14 mouse cellular contexts compared by ENCODE assay signal in the genomic region with DNA sequence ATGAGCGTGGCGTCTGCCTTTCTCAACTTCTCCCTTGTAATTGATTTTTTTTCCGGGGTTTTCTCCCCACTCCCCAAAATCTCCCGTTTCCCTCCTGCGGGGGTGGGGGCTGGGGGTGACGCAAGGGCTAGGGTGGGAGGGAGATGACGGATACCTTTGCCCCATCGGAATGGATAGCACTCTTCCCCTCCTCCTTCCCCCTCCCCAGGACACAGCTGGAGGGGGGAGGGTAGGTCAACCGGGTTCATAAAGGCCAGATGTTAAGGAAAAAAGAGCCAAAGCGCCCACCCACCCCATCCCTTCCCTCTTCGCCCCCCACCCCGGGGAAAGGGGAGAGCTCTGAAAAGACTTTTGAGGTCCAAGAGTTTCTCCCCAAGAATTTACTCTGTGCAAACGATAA. TPM values are rescaled to one million over a fixed set of nuclear protein-coding genes. Genes with fewer than 3 reads are reported as not detected.
DNase-seq lines count a peak whose midpoint lies in the region; ATAC-seq and TF ChIP-seq lines count a peak whose summit lies in the region.
"Had no signal": no experiment of that assay in that cellular context is flagged by ENCODE, and none has a peak within 500 bp of the region (broad histone marks: within the 10 kb centered on the region; RNA-seq: fewer than 3 reads in every experiment).

No protein-coding gene starts in this region.

- 4% methylated on average over 13 of the region's 13 CpGs for WGBS in forebrain, embryonic 11.5 days
- WGBS in forebrain, embryonic 12.5 days, result 5% methylated on average over 12 of the region's 13 CpGs
- WGBS in midbrain, embryonic 11.5 days, result 3% methylated on average over 13 of the region's 13 CpGs
- 8% methylated on average over 13 of the region's 13 CpGs for WGBS in midbrain, postnatal 0 days
- WGBS in embryonic facial prominence, embryonic 10.5 days, result 1% methylated on average over 13 of the region's 13 CpGs

- H3K4me1 ChIP-seq in forebrain, embryonic 11.5 days (replicated peaks; ENCODE audit: control insufficient read depth, insufficient read depth, low read length), result peaks cover 25% of the 10 kb centered on the region
- peaks cover 39% of the 10 kb centered on the region for H3K4me1 ChIP-seq in forebrain, embryonic 12.5 days
- H3K4me1 ChIP-seq in midbrain, embryonic 11.5 days (ENCODE audit: control insufficient read depth, insufficient read depth, low read length), result peaks cover 30% of the 10 kb centered on the region
- H3K4me1 ChIP-seq in midbrain, postnatal 0 days (ENCODE audit: insufficient read depth, low read length), result no peaks in the 10 kb centered on the region
- peaks cover 54% of the 10 kb centered on the region for H3K4me1 ChIP-seq in embryonic facial prominence, embryonic 10.5 days

- no peaks in the 10 kb centered on the region for H3K9me3 ChIP-seq in forebrain, embryonic 11.5 days (ENCODE audit: control insufficient read depth, low read length)
- no peaks in the 10 kb centered on the region for H3K9me3 ChIP-seq in forebrain, embryonic 12.5 days
- H3K9me3 ChIP-seq in midbrain, embryonic 11.5 days (ENCODE audit: control insufficient read depth, low read length), result no peaks in the 10 kb centered on the region
- no peaks in the 10 kb centered on the region for H3K9me3 ChIP-seq in midbrain, postnatal 0 days (ENCODE audit: low read length)
- H3K9me3 ChIP-seq in embryonic facial prominence, embryonic 10.5 days, result no peaks in the 10 kb centered on the region
- H3K9me3 ChIP-seq: heart, embryonic 12.5 days; midbrain, embryonic 13.5 days; stomach, embryonic 15.5 days had no signal

- H3K4me3 ChIP-seq in forebrain, embryonic 11.5 days (ENCODE audit: low read depth, low read length), result no peak overlapping the region
- H3K4me3 ChIP-seq in forebrain, embryonic 12.5 days (replicated peaks), result no peak overlapping the region; the same call in 1 of the 2 replicates
- H3K4me3 ChIP-seq in midbrain, embryonic 11.5 days (ENCODE audit: low read depth, low read length), result no peak overlapping the region; the same call in 1 of the 2 replicates
- no peak overlapping the region for H3K4me3 ChIP-seq in midbrain, postnatal 0 days (ENCODE audit: low read depth, low read length)
- H3K4me3 ChIP-seq in embryonic facial prominence, embryonic 10.5 days, result peak overlapping the region; percentile 86
- H3K4me3 ChIP-seq: heart, embryonic 12.5 days; stomach, embryonic 15.5 days had no signal

- peaks cover 45% of the 10 kb centered on the region for H3K27me3 ChIP-seq in forebrain, embryonic 11.5 days (ENCODE audit: control insufficient read depth, insufficient read depth, low read length)
- peaks cover 86% of the 10 kb centered on the region for H3K27me3 ChIP-seq in forebrain, embryonic 12.5 days
- H3K27me3 ChIP-seq in midbrain, embryonic 11.5 days (ENCODE audit: control insufficient read depth, insufficient read depth, low read length), result peaks cover 51% of the 10 kb centered on the region
- H3K27me3 ChIP-seq in midbrain, postnatal 0 days (ENCODE audit: insufficient read depth, low read length), result peaks cover 43% of the 10 kb centered on the region
- H3K27me3 ChIP-seq in embryonic facial prominence, embryonic 10.5 days (replicated peaks; ENCODE audit: low read depth, poor library complexity, severe bottlenecking), result peaks cover 84% of the 10 kb centered on the region

- peak overlapping the region; percentile 91; the same call in 1 of the 2 replicates for H3K4me2 ChIP-seq in forebrain, embryonic 11.5 days (ENCODE audit: low read depth, low read length, severe bottlenecking)
- H3K4me2 ChIP-seq in forebrain, embryonic 12.5 days, result no peak overlapping the region
- H3K4me2 ChIP-seq in midbrain, embryonic 11.5 days, result peak overlapping the region; percentile 58
- H3K4me2 ChIP-seq in midbrain, postnatal 0 days (ENCODE audit: low read depth, low read length, poor library complexity, severe bottlenecking), result no peak overlapping the region
- H3K4me2 ChIP-seq: heart, embryonic 12.5 days; stomach, embryonic 15.5 days had no signal

- TF ChIP-seq CTCF in midbrain, postnatal 0 days (IDR thresholded peaks at IDR 0.05), result no peak

- DNase-seq in forebrain, embryonic 11.5 days (ENCODE audit: low spot score), result no peak
- DNase-seq in midbrain, embryonic 11.5 days (ENCODE audit: low spot score, missing footprints), result no peak
- no peak for DNase-seq in midbrain, postnatal 0 days (ENCODE audit: low spot score)
- peak; percentile 44 for DNase-seq in embryonic facial prominence, embryonic 10.5 days (ENCODE audit: low spot score)
- no peak for DNase-seq in adrenal gland, postnatal 4 days (ENCODE audit: low spot score in 2 of 2)
- no peak for DNase-seq in adrenal gland, postnatal 25 days
- DNase-seq: gastrocnemius, postnatal 36 days; kidney, adult 2 months; right cerebral cortex, adult 18-20 months; thymus, postnatal 14 days had no signal

- no peak overlapping the region for H3K9ac ChIP-seq in forebrain, embryonic 11.5 days (ENCODE audit: low read length)
- no peak overlapping the region for H3K9ac ChIP-seq in forebrain, embryonic 12.5 days
- H3K9ac ChIP-seq in midbrain, embryonic 11.5 days (ENCODE audit: low read length), result no peak overlapping the region
- H3K9ac ChIP-seq in midbrain, postnatal 0 days (replicated peaks; ENCODE audit: low read length, poor library complexity, severe bottlenecking), result no peak overlapping the region
- H3K9ac ChIP-seq: heart, embryonic 12.5 days; midbrain, embryonic 13.5 days; stomach, embryonic 15.5 days had no signal

- ATAC-seq in forebrain, embryonic 11.5 days (replicated peaks; ENCODE audit: low FRiP score), result no peak
- no peak for ATAC-seq in forebrain, embryonic 12.5 days (ENCODE audit: low FRiP score)
- no peak for ATAC-seq in midbrain, embryonic 11.5 days (ENCODE audit: low FRiP score)
- no peak for ATAC-seq in midbrain, postnatal 0 days (ENCODE audit: low FRiP score)
- ATAC-seq: midbrain, embryonic 13.5 days had no signal

- H3K27ac ChIP-seq in forebrain, embryonic 11.5 days (ENCODE audit: low read depth, low read length), result no peak overlapping the region
- no peak overlapping the region for H3K27ac ChIP-seq in forebrain, embryonic 12.5 days
- no peak overlapping the region for H3K27ac ChIP-seq in midbrain, embryonic 11.5 days (ENCODE audit: low read depth, low read length)
- H3K27ac ChIP-seq in midbrain, postnatal 0 days (ENCODE audit: low read depth, low read length), result no peak overlapping the region
- H3K27ac ChIP-seq in embryonic facial prominence, embryonic 10.5 days (replicated peaks), result no peak overlapping the region
- H3K27ac ChIP-seq: midbrain, embryonic 13.5 days; stomach, embryonic 15.5 days had no signal

- no peaks in the 10 kb centered on the region for H3K36me3 ChIP-seq in forebrain, embryonic 11.5 days (ENCODE audit: control insufficient read depth, insufficient read depth, low read length)
- no peaks in the 10 kb centered on the region for H3K36me3 ChIP-seq in forebrain, embryonic 12.5 days (replicated peaks)
- H3K36me3 ChIP-seq in midbrain, embryonic 11.5 days (ENCODE audit: control insufficient read depth, insufficient read depth, low read length), result no peaks in the 10 kb centered on the region
- no peaks in the 10 kb centered on the region for H3K36me3 ChIP-seq in midbrain, postnatal 0 days (ENCODE audit: insufficient read depth, low read length)
- no peaks in the 10 kb centered on the region for H3K36me3 ChIP-seq in embryonic facial prominence, embryonic 10.5 days (replicated peaks)
- H3K36me3 ChIP-seq: heart, embryonic 12.5 days; midbrain, embryonic 13.5 days; stomach, embryonic 15.5 days had no signal

RNA-seq across cellular contexts. Expression of gene Epop, which starts 3.1 kb away (rescaled TPM):
- 13.8 and 15.8 TPM in 2 replicates for polyA plus RNA-seq in forebrain, embryonic 11.5 days (2014; fragmentation: Nextera tagmentation; extraction: Ambion mirVana)
- polyA plus RNA-seq in forebrain, embryonic 12.5 days (2016; fragmentation: Nextera tagmentation; extraction: Ambion mirVana), result 10.0 and 11.9 TPM in 2 replicates
- 7.0 and 12.0 TPM in 2 replicates for polyA plus RNA-seq in midbrain, embryonic 11.5 days (2014; fragmentation: Nextera tagmentation; extraction: Ambion mirVana)
- 5.0 and 8.4 TPM in 2 replicates for total RNA-seq in midbrain, postnatal 0 days (2014; rRNA removed)
- 1.5 and 1.6 TPM in 2 replicates for polyA plus RNA-seq in midbrain, postnatal 0 days (2015; fragmentation: Nextera tagmentation; extraction: Ambion mirVana)
- polyA plus RNA-seq in embryonic facial prominence, embryonic 10.5 days (2016; fragmentation: Nextera tagmentation; extraction: Ambion mirVana), result 13.0 and 14.4 TPM in 2 replicates
- total RNA-seq in adrenal gland, postnatal 4 days (2021), result 1 to 10 TPM; 4.2 to 4.7 TPM
- 6.2 and 7.8 TPM in 2 replicates for total RNA-seq in adrenal gland, postnatal 25 days (2021)

RNA-seq across cellular contexts. Expression of gene Mllt6, which starts 36.8 kb away (rescaled TPM):
- polyA plus RNA-seq in forebrain, embryonic 11.5 days (2014; fragmentation: Nextera tagmentation; extraction: Ambion mirVana), result 3.4 and 4.9 TPM in 2 replicates
- polyA plus RNA-seq in forebrain, embryonic 12.5 days (2016; fragmentation: Nextera tagmentation; extraction: Ambion mirVana), result 3.3 and 3.7 TPM in 2 replicates
- 3.5 and 4.3 TPM in 2 replicates for polyA plus RNA-seq in midbrain, embryonic 11.5 days (2014; fragmentation: Nextera tagmentation; extraction: Ambion mirVana)
- total RNA-seq in midbrain, postnatal 0 days (2014; rRNA removed), result 43.9 and 52.8 TPM in 2 replicates
- polyA plus RNA-seq in midbrain, postnatal 0 days (2015; fragmentation: Nextera tagmentation; extraction: Ambion mirVana), result 1.5 and 1.7 TPM in 2 replicates
- polyA plus RNA-seq in embryonic facial prominence, embryonic 10.5 days (2016; fragmentation: Nextera tagmentation; extraction: Ambion mirVana), result 2.1 and 2.2 TPM in 2 replicates
- total RNA-seq in adrenal gland, postnatal 4 days (2021), result 10 to 100 TPM; 49.0 to 59.7 TPM
- 49.4 and 53.6 TPM in 2 replicates for total RNA-seq in adrenal gland, postnatal 25 days (2021)

RNA-seq across cellular contexts. Expression of gene Srcin1, which starts 50.4 kb away (rescaled TPM):
- 3.2 and 3.7 TPM in 2 replicates for polyA plus RNA-seq in forebrain, embryonic 11.5 days (2014; fragmentation: Nextera tagmentation; extraction: Ambion mirVana)
- polyA plus RNA-seq in forebrain, embryonic 12.5 days (2016; fragmentation: Nextera tagmentation; extraction: Ambion mirVana), result 5.2 and 5.7 TPM in 2 replicates
- 1.7 and 2.2 TPM in 2 replicates for polyA plus RNA-seq in midbrain, embryonic 11.5 days (2014; fragmentation: Nextera tagmentation; extraction: Ambion mirVana)
- 95.0 and 100 TPM in 2 replicates for total RNA-seq in midbrain, postnatal 0 days (2014; rRNA removed)
- 13.1 and 14.0 TPM in 2 replicates for polyA plus RNA-seq in midbrain, postnatal 0 days (2015; fragmentation: Nextera tagmentation; extraction: Ambion mirVana)
- polyA plus RNA-seq in embryonic facial prominence, embryonic 10.5 days (2016; fragmentation: Nextera tagmentation; extraction: Ambion mirVana), result 0.72 and 0.80 TPM in 2 replicates
- total RNA-seq in adrenal gland, postnatal 4 days (2021), result 10 to 100 TPM; 12.0 to 14.3 TPM
- total RNA-seq in adrenal gland, postnatal 25 days (2021), result 9.8 and 9.9 TPM in 2 replicates
- polyA plus RNA-seq: heart, embryonic 12.5 days had no signal

RNA-seq across cellular contexts. Expression of gene Cisd3, which starts 59.2 kb away (rescaled TPM):
- 13.5 and 14.0 TPM in 2 replicates for polyA plus RNA-seq in forebrain, embryonic 11.5 days (2014; fragmentation: Nextera tagmentation; extraction: Ambion mirVana)
- polyA plus RNA-seq in forebrain, embryonic 12.5 days (2016; fragmentation: Nextera tagmentation; extraction: Ambion mirVana), result 13.2 and 14.9 TPM in 2 replicates
- polyA plus RNA-seq in midbrain, embryonic 11.5 days (2014; fragmentation: Nextera tagmentation; extraction: Ambion mirVana), result 13.4 and 19.0 TPM in 2 replicates
- 13.3 and 27.0 TPM in 2 replicates for total RNA-seq in midbrain, postnatal 0 days (2014; rRNA removed)
- 41.5 and 45.1 TPM in 2 replicates for polyA plus RNA-seq in midbrain, postnatal 0 days (2015; fragmentation: Nextera tagmentation; extraction: Ambion mirVana)
- 18.2 and 20.0 TPM in 2 replicates for polyA plus RNA-seq in embryonic facial prominence, embryonic 10.5 days (2016; fragmentation: Nextera tagmentation; extraction: Ambion mirVana)
- total RNA-seq in adrenal gland, postnatal 4 days (2021), result 100 to 1,000 TPM; 105 to 109 TPM
- total RNA-seq in adrenal gland, postnatal 25 days (2021), result 164 and 166 TPM in 2 replicates

Comparison
In these comparisons a context has a peak if more than half of its experiments do, and no peak if none do; other contexts are left out.
1. H3K4me2 ChIP-seq: peak in forebrain, embryonic 11.5 days (single experiment) and midbrain, embryonic 11.5 days (single experiment); none in forebrain, embryonic 12.5 days (single experiment) and midbrain, postnatal 0 days (single experiment).